Comparison of ENCODE assay signal across 14 mouse cellular contexts in the genomic region with DNA sequence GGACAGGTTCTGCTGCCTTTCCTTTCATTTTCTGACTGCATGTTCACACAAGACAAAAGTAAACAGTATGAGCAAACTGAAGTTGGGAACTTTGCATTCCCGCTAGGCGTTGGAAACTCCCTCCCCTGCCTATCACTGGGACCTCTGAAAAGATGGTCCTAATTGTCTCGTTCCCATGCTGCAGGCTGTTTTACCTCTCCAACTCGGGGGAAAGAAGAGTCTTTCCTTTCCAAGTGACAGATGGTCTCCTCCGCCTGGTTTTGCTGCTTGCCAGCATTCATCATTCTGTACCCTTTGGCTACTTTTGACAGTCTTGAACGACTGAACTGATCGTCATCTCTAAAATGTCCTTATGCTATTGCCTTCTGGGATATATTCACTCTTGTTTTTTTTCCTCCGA. TPM values are rescaled to one million over a fixed set of nuclear protein-coding genes. Genes with fewer than 3 reads are reported as not detected.
A peak's percentile ranks its signal among the peaks of the same experiment; 100 is the strongest.
DNase-seq lines count a peak whose midpoint lies in the region; ATAC-seq and TF ChIP-seq lines count a peak whose summit lies in the region.
"Had no signal": no experiment of that assay in that cellular context is flagged by ENCODE, and none has a peak within 500 bp of the region (broad histone marks: within the 10 kb centered on the region; RNA-seq: fewer than 3 reads in every experiment).

No protein-coding gene starts in this region.

- no peaks in the 10 kb centered on the region for H3K36me3 ChIP-seq in embryonic facial prominence, embryonic 14.5 days (ENCODE audit: control insufficient read depth, insufficient read depth, low read length)
- H3K36me3 ChIP-seq in embryonic facial prominence, embryonic 10.5 days (replicated peaks), result no peaks in the 10 kb centered on the region
- no peaks in the 10 kb centered on the region for H3K36me3 ChIP-seq in liver, adult 2 months (ENCODE audit: control insufficient read depth, insufficient read depth, low read length)
- no peaks in the 10 kb centered on the region for H3K36me3 ChIP-seq in liver, embryonic 12.5 days
- H3K36me3 ChIP-seq in liver, postnatal 0 days (replicated peaks; ENCODE audit: insufficient read depth, low read length), result no peaks in the 10 kb centered on the region
- H3K36me3 ChIP-seq: embryonic facial prominence, embryonic 15.5 days; G1E; limb, embryonic 13.5 days had no signal

- no peak overlapping the region for H3K4me2 ChIP-seq in embryonic facial prominence, embryonic 14.5 days (ENCODE audit: low read depth, low read length)
- no peak overlapping the region for H3K4me2 ChIP-seq in liver, embryonic 12.5 days
- H3K4me2 ChIP-seq in liver, postnatal 0 days (ENCODE audit: low read depth, low read length), result peak overlapping the region; percentile 44
- H3K4me2 ChIP-seq: embryonic facial prominence, embryonic 15.5 days; limb, embryonic 13.5 days had no signal

- peak; percentile 62 for DNase-seq in embryonic facial prominence, embryonic 14.5 days (ENCODE audit: low spot score)
- no peak for DNase-seq in embryonic facial prominence, embryonic 10.5 days (ENCODE audit: low spot score)
- DNase-seq in liver, adult 2 months (ENCODE audit: extremely low read depth, low read depth, low spot score), result peak; percentile 70
- peak; percentile 82 to 84 for DNase-seq in cerebellum, postnatal 10 days
- no peak for DNase-seq in liver, postnatal 0 days
- DNase-seq in adrenal gland, adult 2 months, result no peak
- DNase-seq in urinary bladder, postnatal 25 days (ENCODE audit: low spot score), result no peak
- DNase-seq: gastrocnemius, postnatal 10 days; kidney, postnatal 36 days had no signal

- H3K9me3 ChIP-seq in embryonic facial prominence, embryonic 14.5 days (ENCODE audit: control insufficient read depth, low read length), result peaks cover 10% of the 10 kb centered on the region
- peaks cover 8% of the 10 kb centered on the region; the same call in 1 of the 2 replicates for H3K9me3 ChIP-seq in embryonic facial prominence, embryonic 10.5 days
- H3K9me3 ChIP-seq in liver, embryonic 12.5 days (replicated peaks), result no peaks in the 10 kb centered on the region; the same call in 1 of the 2 replicates
- no peaks in the 10 kb centered on the region for H3K9me3 ChIP-seq in liver, postnatal 0 days (ENCODE audit: low read length)
- H3K9me3 ChIP-seq: embryonic facial prominence, embryonic 15.5 days; G1E had no signal

- no peak overlapping the region for H3K4me3 ChIP-seq in embryonic facial prominence, embryonic 14.5 days (ENCODE audit: low read depth, low read length)
- H3K4me3 ChIP-seq in embryonic facial prominence, embryonic 10.5 days, result no peak overlapping the region
- H3K4me3 ChIP-seq in liver, adult 2 months (ENCODE audit: insufficient read depth, low read depth, low read length), result no peak overlapping the region
- no peak overlapping the region for H3K4me3 ChIP-seq in liver, embryonic 12.5 days
- H3K4me3 ChIP-seq in liver, postnatal 0 days (ENCODE audit: low read depth, low read length), result no peak overlapping the region
- H3K4me3 ChIP-seq: embryonic facial prominence, embryonic 15.5 days; limb, embryonic 13.5 days; myocyte had no signal

- H3K4me1 ChIP-seq in embryonic facial prominence, embryonic 14.5 days (ENCODE audit: control insufficient read depth, insufficient read depth, low read length), result no peaks in the 10 kb centered on the region; the same call in 1 of the 2 replicates
- H3K4me1 ChIP-seq in embryonic facial prominence, embryonic 10.5 days, result peaks cover 6% of the 10 kb centered on the region
- H3K4me1 ChIP-seq in liver, adult 2 months (ENCODE audit: control insufficient read depth, insufficient read depth, low read length), result peaks cover 5% of the 10 kb centered on the region; the same call in 1 of the 2 replicates
- H3K4me1 ChIP-seq in liver, embryonic 12.5 days, result no peaks in the 10 kb centered on the region
- H3K4me1 ChIP-seq in liver, postnatal 0 days (ENCODE audit: insufficient read depth), result peaks cover 4% of the 10 kb centered on the region; the same call in 1 of the 2 replicates

- no peak overlapping the region for H3K9ac ChIP-seq in embryonic facial prominence, embryonic 14.5 days (ENCODE audit: low read depth, low read length)
- H3K9ac ChIP-seq in liver, adult 2 months (ENCODE audit: low read depth, low read length), result no peak overlapping the region; the same call in 1 of the 2 replicates
- no peak overlapping the region for H3K9ac ChIP-seq in liver, embryonic 12.5 days
- no peak overlapping the region; the same call in 1 of the 2 replicates for H3K9ac ChIP-seq in liver, postnatal 0 days (replicated peaks)
- H3K9ac ChIP-seq: embryonic facial prominence, embryonic 15.5 days; limb, embryonic 13.5 days had no signal

- TF ChIP-seq CTCF in liver, adult 2 months (IDR thresholded peaks at IDR 0.05; ENCODE audit: low read depth, low read length), result no peak
- TF ChIP-seq CTCF in liver, postnatal 0 days (IDR thresholded peaks at IDR 0.05; ENCODE audit: low read depth), result no peak

- H3K27me3 ChIP-seq in embryonic facial prominence, embryonic 14.5 days (replicated peaks; ENCODE audit: control insufficient read depth, insufficient read depth, low read length), result no peaks in the 10 kb centered on the region
- no peaks in the 10 kb centered on the region for H3K27me3 ChIP-seq in embryonic facial prominence, embryonic 10.5 days (replicated peaks; ENCODE audit: low read depth, poor library complexity, severe bottlenecking)
- H3K27me3 ChIP-seq in liver, adult 2 months (ENCODE audit: control insufficient read depth, insufficient read depth, low read length), result no peaks in the 10 kb centered on the region
- 0 out of 2 replicates have a peak, but pooled peaks cover 3% of the 10 kb centered on the region for H3K27me3 ChIP-seq in liver, embryonic 12.5 days (replicated peaks)
- H3K27me3 ChIP-seq in liver, postnatal 0 days (ENCODE audit: insufficient read depth, low read length), result no peaks in the 10 kb centered on the region
- H3K27me3 ChIP-seq: embryonic facial prominence, embryonic 15.5 days; limb, embryonic 13.5 days had no signal

- WGBS in embryonic facial prominence, embryonic 14.5 days, result 54% methylated on average over 8 of the region's 8 CpGs
- 74% methylated on average over 8 of the region's 8 CpGs for WGBS in embryonic facial prominence, embryonic 10.5 days
- WGBS in liver, adult 2 months, result 30% methylated on average over 8 of the region's 8 CpGs
- 62% methylated on average over 8 of the region's 8 CpGs for WGBS in liver, embryonic 12.5 days (ENCODE audit: insufficient replicate concordance)
- 55% methylated on average over 8 of the region's 8 CpGs for WGBS in liver, postnatal 0 days (ENCODE audit: insufficient replicate concordance)

- no peak for TF ChIP-seq POLR2A in liver, adult 2 months (IDR thresholded peaks at IDR 0.05; ENCODE audit: extremely low read depth, insufficient read depth, low read length)

- ATAC-seq in embryonic facial prominence, embryonic 14.5 days (ENCODE audit: low read depth), result no peak
- ATAC-seq in liver, embryonic 12.5 days, result no peak
- peak; percentile 48 for ATAC-seq in liver, postnatal 0 days

- H3K27ac ChIP-seq in embryonic facial prominence, embryonic 14.5 days (replicated peaks; ENCODE audit: low read depth, low read length), result no peak overlapping the region
- no peak overlapping the region for H3K27ac ChIP-seq in embryonic facial prominence, embryonic 10.5 days (replicated peaks)
- no peak overlapping the region for H3K27ac ChIP-seq in liver, adult 2 months (replicated peaks; ENCODE audit: insufficient read depth, low read depth, low read length)
- H3K27ac ChIP-seq in liver, embryonic 12.5 days, result no peak overlapping the region
- no peak overlapping the region for H3K27ac ChIP-seq in liver, postnatal 0 days (ENCODE audit: low read depth)
- H3K27ac ChIP-seq: limb, embryonic 13.5 days had no signal

- H3K79me2 ChIP-seq in liver, adult 2 months (ENCODE audit: control insufficient read depth, insufficient read depth, low read length), result no peaks in the 10 kb centered on the region

- TF ChIP-seq EP300 in liver, postnatal 0 days (IDR thresholded peaks at IDR 0.05; ENCODE audit: low read depth), result no peak

RNA-seq across cellular contexts. Expression of a gene that starts 14.4 kb away (rescaled TPM):
- 4.9 and 5.1 TPM in 2 replicates for polyA plus RNA-seq in embryonic facial prominence, embryonic 14.5 days (2014; fragmentation: Nextera tagmentation; extraction: Ambion mirVana)
- 1.8 and 2.5 TPM in 2 replicates for polyA plus RNA-seq in embryonic facial prominence, embryonic 10.5 days (2016; fragmentation: Nextera tagmentation; extraction: Ambion mirVana)
- total RNA-seq in liver, adult 2 months (2014; rRNA removed), result 27.8 and 28.1 TPM in 2 replicates
- polyA plus RNA-seq in liver, adult 2 months (2012; rRNA removed), result 15.8 and 16.2 TPM in 2 replicates
- polyA plus RNA-seq in liver, embryonic 12.5 days (2016; fragmentation: Nextera tagmentation; extraction: Ambion mirVana), result 2.9 and 3.2 TPM in 2 replicates
- 4.4 and 4.9 TPM in 2 replicates for polyA plus RNA-seq in liver, postnatal 0 days (2015; fragmentation: Nextera tagmentation; extraction: Ambion mirVana)
- total RNA-seq in adrenal gland, adult 2 months (2021), result 10 to 100 TPM; 39.2 to 54.0 TPM
- 75.3 and 107 TPM in 2 replicates for polyA plus RNA-seq in adrenal gland, adult 2 months (2012; rRNA removed)

Comparison
In these comparisons a context has a peak if more than half of its experiments do, and no peak if none do; other contexts are left out.
1. DNase-seq: peak in embryonic facial prominence, embryonic 14.5 days (single experiment), liver, adult 2 months (single experiment) and cerebellum, postnatal 10 days (2 of 2); none in embryonic facial prominence, embryonic 10.5 days (single experiment), liver, postnatal 0 days (single experiment), adrenal gland, adult 2 months (single experiment) and urinary bladder, postnatal 25 days (single experiment).